Mouse (Mus musculus): ENCODE data around the gene Ppat.

- TF ChIP-seq CTCF (IDR thresholded peaks at IDR 0.05; ENCODE audit: control insufficient read depth, insufficient read depth, low read length) (no peak), POLR2A (IDR thresholded peaks at IDR 0.05; ENCODE audit: borderline replicate concordance, control insufficient read depth, low read depth, low read length) (no peak)
Observed at GRCm38 (mm10) chr5:76947758-76948157, 3.6 kb downstream of the Ppat start.

All from bone marrow, adult 2 months (tissue).